Mouse (Mus musculus): ENCODE results near the gene Rnf150.

GRCm38 (mm10) chr8:82844413-82844812 is 18.7 kb upstream of the Rnf150 start:
- TF ChIP-seq CTCF (IDR thresholded peaks at IDR 0.05; ENCODE audit: low read depth) (peak; percentile 42), EP300 (optimal IDR thresholded peaks at IDR 0.05) (no peak)

Measured in stomach, postnatal 0 days (tissue).